Mouse (Mus musculus) heart, postnatal 0 days (tissue): ENCODE results near the gene Drg1.

ENCODE experiments used
- CTCF ChIP-seq: IDR thresholded peaks from 2 replicates; pipeline ENCODE4 v1.5.1; 2016; ENCODE audit warnings: antibody characterized with exemption, control low read depth, low read depth
- EP300 ChIP-seq: IDR thresholded peaks from 2 replicates; pipeline ENCODE4 v1.6.1; 2016; ENCODE audit warnings: antibody characterized with exemption, low read depth

GRCm38 (mm10) chr11:3282887-3283286 is 16.7 kb upstream of the Drg1 start:
- TF ChIP-seq CTCF = no peak
- TF ChIP-seq EP300 = no peak
